Mouse (Mus musculus): ENCODE measurements around the gene Gna12. TPM values are rescaled to one million over a fixed set of nuclear protein-coding genes. Genes with fewer than 3 reads are reported as not detected.

Gna12 gene
- polyA plus RNA-seq, 1 experiment: 34.8 TPM

GRCm38 (mm10) chr5:140847300-140847729, 17.1 kb upstream of the Gna12 start:
- Histone ChIP-seq H3K27ac (ENCODE audit: insufficient read depth, low read depth, low read length) (no peak overlapping the region), H3K27me3 (ENCODE audit: control insufficient read depth, insufficient read depth, low read length) (no peaks in the 10 kb centered on the region), H3K36me3 (ENCODE audit: control insufficient read depth, insufficient read depth, low read length) (no peaks in the 10 kb centered on the region), H3K4me1 (ENCODE audit: control insufficient read depth, insufficient read depth, insufficient read length, low read length) (0 out of 2 replicates have a peak, but pooled peaks cover 1% of the 10 kb centered on the region), H3K4me3 (ENCODE audit: low read depth, low read length) (no peak overlapping the region)
- no peak for TF ChIP-seq POLR2A (IDR thresholded peaks at IDR 0.05; ENCODE audit: low read depth, low read length)
- TF ChIP-seq CTCF (IDR thresholded peaks at IDR 0.05; ENCODE audit: extremely low read depth, insufficient read length, insufficient replicate concordance, low read depth, low read length): peak; percentile 88; the same call in 1 of the 2 replicates
- 27% methylated on average over 5 of the region's 5 CpGs for WGBS

GRCm38 (mm10) chr5:140841942-140842341, 11.7 kb upstream of the Gna12 start:
- Histone ChIP-seq H3K36me3 (ENCODE audit: control insufficient read depth, insufficient read depth, low read length) (no peaks in the 10 kb centered on the region), H3K4me3 (ENCODE audit: low read depth, low read length) (no peak overlapping the region), H3K27ac (ENCODE audit: insufficient read depth, low read depth, low read length) (no peak overlapping the region), H3K27me3 (ENCODE audit: control insufficient read depth, insufficient read depth, low read length) (no peaks in the 10 kb centered on the region), H3K4me1 (ENCODE audit: control insufficient read depth, insufficient read depth, insufficient read length, low read length) (no peaks in the 10 kb centered on the region)
- WGBS: 66% methylated on average over 4 of the region's 4 CpGs
- TF ChIP-seq POLR2A (IDR thresholded peaks at IDR 0.05; ENCODE audit: low read depth, low read length) (no peak), CTCF (IDR thresholded peaks at IDR 0.05; ENCODE audit: extremely low read depth, insufficient read length, insufficient replicate concordance, low read depth, low read length) (no peak)

DNA sequence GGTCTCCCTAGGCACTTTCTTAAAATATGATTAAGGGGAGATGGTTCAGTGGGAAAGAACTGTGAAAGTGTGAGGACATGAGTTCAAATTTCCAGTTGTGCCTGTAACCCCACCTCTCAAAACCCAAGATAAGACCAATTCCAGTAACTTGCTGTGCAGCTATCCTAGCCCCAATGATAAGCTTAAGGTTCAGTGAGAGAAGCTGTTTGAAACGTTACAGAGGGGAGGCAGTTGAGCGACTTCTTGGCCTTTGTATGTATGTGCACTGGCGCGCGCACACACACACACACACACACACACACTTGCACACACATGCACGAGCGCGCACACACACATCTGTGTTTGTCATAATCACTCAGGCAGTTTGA, 817 bp upstream of the Gna12 start:
- Histone ChIP-seq H3K4me3 (ENCODE audit: low read depth, low read length) (no peak overlapping the region), H3K27me3 (ENCODE audit: control insufficient read depth, insufficient read depth, low read length) (no peaks in the 10 kb centered on the region), H3K36me3 (ENCODE audit: control insufficient read depth, insufficient read depth, low read length) (no peaks in the 10 kb centered on the region), H3K27ac (ENCODE audit: insufficient read depth, low read depth, low read length) (no peak overlapping the region), H3K4me1 (ENCODE audit: control insufficient read depth, insufficient read depth, insufficient read length, low read length) (peaks cover 3% of the 10 kb centered on the region; the same call in 1 of the 2 replicates)
- WGBS: 74% methylated on average over 8 of the region's 8 CpGs
- TF ChIP-seq POLR2A (IDR thresholded peaks at IDR 0.05; ENCODE audit: low read depth, low read length) (no peak), CTCF (IDR thresholded peaks at IDR 0.05; ENCODE audit: extremely low read depth, insufficient read length, insufficient replicate concordance, low read depth, low read length) (no peak)

DNA sequence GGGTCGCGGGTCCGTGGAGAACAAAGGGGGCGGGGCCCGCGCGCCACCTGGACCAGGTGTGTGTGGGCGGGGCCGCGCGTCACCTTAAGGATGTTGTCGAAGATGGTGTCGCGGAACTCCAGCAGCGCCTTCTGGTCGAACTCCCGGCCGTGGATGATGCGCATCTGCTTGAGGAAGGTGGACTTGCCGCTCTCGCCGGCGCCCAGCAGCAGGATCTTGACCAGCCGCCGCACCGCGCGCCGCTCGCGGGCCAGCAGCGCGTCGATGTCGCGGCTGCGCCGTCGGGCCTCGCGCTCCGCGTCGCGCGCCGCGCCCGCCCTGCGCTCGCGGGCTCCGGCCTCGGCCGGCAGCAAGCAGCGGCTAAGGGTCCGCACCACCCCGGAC, 328 bp downstream of the Gna12 start:
- Histone ChIP-seq H3K4me3 (ENCODE audit: low read depth, low read length) (peak overlapping the region; percentile 91), H3K27ac (ENCODE audit: insufficient read depth, low read depth, low read length) (peak overlapping the region; percentile 50; the same call in 1 of the 2 replicates), H3K4me1 (ENCODE audit: control insufficient read depth, insufficient read depth, insufficient read length, low read length) (peaks cover 3% of the 10 kb centered on the region; the same call in 1 of the 2 replicates), H3K36me3 (ENCODE audit: control insufficient read depth, insufficient read depth, low read length) (no peaks in the 10 kb centered on the region), H3K27me3 (ENCODE audit: control insufficient read depth, insufficient read depth, low read length) (no peaks in the 10 kb centered on the region)
- under 1% methylated on average over 53 of the region's 58 CpGs for WGBS
- no peak for TF ChIP-seq POLR2A (IDR thresholded peaks at IDR 0.05; ENCODE audit: low read depth, low read length)
- TF ChIP-seq CTCF (IDR thresholded peaks at IDR 0.05; ENCODE audit: extremely low read depth, insufficient read length, insufficient replicate concordance, low read depth, low read length): no peak

DNA sequence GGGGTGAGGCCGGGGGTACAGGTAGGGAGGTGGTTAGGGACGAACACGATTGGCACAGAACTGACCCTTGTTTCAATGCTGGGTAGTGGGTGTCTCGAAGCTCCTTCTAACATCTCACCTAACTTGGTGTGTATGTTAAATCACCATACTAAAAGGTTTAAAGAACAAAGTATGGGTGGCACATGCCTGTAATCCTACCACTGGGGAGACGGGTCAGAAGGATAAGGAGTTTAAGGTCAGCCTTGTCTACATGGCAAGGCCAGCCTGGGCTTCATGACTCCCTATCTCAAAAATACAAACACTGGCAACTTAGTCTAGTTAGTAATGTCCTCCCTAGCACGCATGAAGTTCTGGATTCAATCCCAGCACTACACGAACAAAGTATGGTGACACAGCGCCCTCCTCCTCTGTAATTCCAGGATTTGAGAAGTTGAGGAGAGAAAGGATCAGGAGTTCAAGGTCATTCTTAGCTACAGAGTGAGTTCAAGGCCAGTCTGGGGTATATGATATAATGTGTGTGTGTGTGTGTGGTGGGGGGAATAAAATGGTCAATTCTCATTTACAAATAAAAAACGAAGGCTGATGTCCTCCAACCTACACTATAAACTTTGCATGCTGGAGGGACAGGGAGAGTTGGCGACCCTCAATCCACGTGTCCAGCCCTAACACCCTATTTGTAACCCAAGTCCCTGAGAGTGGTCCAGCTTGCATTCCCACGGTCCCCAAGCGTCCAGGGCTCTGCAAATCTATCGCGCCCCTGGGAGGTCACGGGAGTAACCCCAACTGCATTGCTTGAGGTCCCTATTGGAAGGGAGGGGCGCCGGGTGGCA, 935 bp downstream of the Gna12 start:
- Histone ChIP-seq H3K4me1 (ENCODE audit: control insufficient read depth, insufficient read depth, insufficient read length, low read length) (peaks cover 3% of the 10 kb centered on the region; the same call in 1 of the 2 replicates), H3K27ac (ENCODE audit: insufficient read depth, low read depth, low read length) (peak overlapping the region; percentile 57), H3K36me3 (ENCODE audit: control insufficient read depth, insufficient read depth, low read length) (no peaks in the 10 kb centered on the region), H3K27me3 (ENCODE audit: control insufficient read depth, insufficient read depth, low read length) (no peaks in the 10 kb centered on the region), H3K4me3 (ENCODE audit: low read depth, low read length) (peak overlapping the region; percentile 91)
- 36% methylated on average over 18 of the region's 18 CpGs for WGBS
- TF ChIP-seq POLR2A (IDR thresholded peaks at IDR 0.05; ENCODE audit: low read depth, low read length) (no peak), CTCF (IDR thresholded peaks at IDR 0.05; ENCODE audit: extremely low read depth, insufficient read length, insufficient replicate concordance, low read depth, low read length) (no peak)

DNA sequence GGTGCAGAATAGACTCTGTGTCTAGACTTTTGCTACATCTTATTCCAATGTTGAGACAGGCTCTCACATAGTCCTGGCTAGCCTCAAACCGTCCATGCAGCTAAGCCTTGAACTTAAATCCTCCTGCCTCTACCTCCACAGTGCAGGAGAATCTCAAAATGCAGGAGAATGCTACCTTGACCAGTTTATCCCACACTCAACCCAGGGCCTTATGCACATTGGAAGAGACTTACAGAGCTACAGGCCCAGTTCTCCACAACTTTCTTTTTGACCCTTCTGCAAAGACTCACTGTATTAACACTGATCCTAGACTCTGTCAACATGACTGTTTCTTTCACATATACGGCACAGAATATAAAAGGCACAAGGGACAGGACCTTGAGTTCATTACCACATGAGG, 1.9 kb downstream of the Gna12 start:
- Histone ChIP-seq H3K4me3 (ENCODE audit: low read depth, low read length) (no peak overlapping the region), H3K27me3 (ENCODE audit: control insufficient read depth, insufficient read depth, low read length) (no peaks in the 10 kb centered on the region), H3K27ac (ENCODE audit: insufficient read depth, low read depth, low read length) (peak overlapping the region; percentile 48; the same call in 1 of the 2 replicates), H3K36me3 (ENCODE audit: control insufficient read depth, insufficient read depth, low read length) (no peaks in the 10 kb centered on the region), H3K4me1 (ENCODE audit: control insufficient read depth, insufficient read depth, insufficient read length, low read length) (peaks cover 3% of the 10 kb centered on the region; the same call in 1 of the 2 replicates)
- no peak for TF ChIP-seq POLR2A (IDR thresholded peaks at IDR 0.05; ENCODE audit: low read depth, low read length)
- no peak for TF ChIP-seq CTCF (IDR thresholded peaks at IDR 0.05; ENCODE audit: extremely low read depth, insufficient read length, insufficient replicate concordance, low read depth, low read length)
- 67% methylated on average over 2 of the region's 2 CpGs for WGBS

GRCm38 (mm10) chr5:140827896-140828295, 2.3 kb downstream of the Gna12 start:
- 69% methylated on average over 8 of the region's 8 CpGs for WGBS
- no peaks in the 10 kb centered on the region for H3K27me3 ChIP-seq (ENCODE audit: control insufficient read depth, insufficient read depth, low read length)
- TF ChIP-seq POLR2A (IDR thresholded peaks at IDR 0.05; ENCODE audit: low read depth, low read length): no peak
- no peak for TF ChIP-seq CTCF (IDR thresholded peaks at IDR 0.05; ENCODE audit: extremely low read depth, insufficient read length, insufficient replicate concordance, low read depth, low read length)
- no peaks in the 10 kb centered on the region for H3K36me3 ChIP-seq (ENCODE audit: control insufficient read depth, insufficient read depth, low read length)
- H3K4me3 ChIP-seq (ENCODE audit: low read depth, low read length): no peak overlapping the region
- H3K27ac ChIP-seq (ENCODE audit: insufficient read depth, low read depth, low read length): peak overlapping the region; percentile 48; the same call in 1 of the 2 replicates
- H3K4me1 ChIP-seq (ENCODE audit: control insufficient read depth, insufficient read depth, insufficient read length, low read length): peaks cover 5% of the 10 kb centered on the region; the same call in 1 of the 2 replicates
